Mouse (Mus musculus): ENCODE results near the gene Taar8a. TPM values are rescaled to one million over a fixed set of nuclear protein-coding genes. Genes with fewer than 3 reads are reported as not detected.
"Not testable (repeated sequence)": the region's sequence is repeated elsewhere in the genome, so short reads cannot be mapped to it uniquely, and the experiment has no call there.

The Taar8a gene
- polyA plus RNA-seq (2014; fragmentation: Nextera tagmentation; extraction: Ambion mirVana), result not detected in 2 replicates

DNA sequence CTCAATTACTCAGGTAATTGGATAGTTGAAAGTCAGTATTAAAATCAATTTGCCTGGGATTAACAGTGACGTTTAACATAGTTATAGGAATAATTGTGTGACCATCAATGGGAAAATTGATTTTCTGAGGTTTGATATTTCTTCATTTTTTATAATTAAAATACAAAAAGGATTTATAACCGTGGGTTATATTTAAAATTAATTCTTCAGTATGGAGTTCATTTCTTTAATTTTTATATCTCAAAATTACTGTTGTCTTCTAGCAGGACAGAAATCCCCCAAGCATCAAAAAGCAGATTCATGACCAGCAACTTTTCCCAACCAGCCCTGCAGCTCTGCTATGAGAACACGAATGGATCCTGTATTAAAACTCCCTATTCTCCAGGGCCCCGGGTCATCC lies at the start of gene Taar8a:
Taar8a (plus strand) TSS at position 301 of the 400 bp plus-strand sequence.
- not testable (repeated sequence) for H3K4me3 ChIP-seq (ENCODE audit: low read depth, low read length); H3K9ac ChIP-seq (ENCODE audit: low read length); H3K9me3 ChIP-seq (ENCODE audit: control insufficient read depth, low read length)

DNA sequence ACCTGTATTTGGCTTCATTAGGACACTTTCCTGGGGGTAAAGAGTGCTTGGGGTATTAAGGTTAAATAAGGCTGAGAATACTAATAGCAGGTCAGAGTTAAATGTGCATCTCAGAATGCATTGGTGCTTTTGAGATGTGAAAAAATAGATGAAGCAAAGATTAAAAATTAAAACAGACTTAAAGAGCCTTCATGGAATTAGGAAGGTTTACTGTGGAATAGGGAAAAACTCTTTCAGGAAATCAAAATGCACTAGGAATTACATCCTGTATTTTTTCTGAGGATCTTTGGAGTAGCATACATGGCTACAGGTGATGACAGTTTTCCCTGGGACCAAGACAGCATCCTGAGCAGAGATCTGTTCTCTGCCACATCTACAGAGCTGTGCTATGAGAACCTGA lies 49.4 kb upstream of the Taar8a start, which contains the start of gene Taar7d:
Taar7d (plus strand) TSS at position 301 of the 400 bp plus-strand sequence.
- Histone ChIP-seq H3K9ac (ENCODE audit: low read length) (no peak within 1 kb of the TSS), H3K4me2 (no peak within 1 kb of the TSS), H3K36me3 (ENCODE audit: control insufficient read depth, insufficient read depth, low read length) (no peaks in the 10 kb centered on the region), H3K27ac (ENCODE audit: low read depth, low read length) (no peak within 1 kb of the TSS), H3K27me3 (ENCODE audit: control insufficient read depth, insufficient read depth, low read length) (no peaks in the 10 kb centered on the region), H3K4me1 (ENCODE audit: control insufficient read depth, insufficient read depth, low read length) (no peaks in the 10 kb centered on the region), H3K4me3 (ENCODE audit: low read depth, low read length) (no peak within 1 kb of the TSS), H3K9me3 (ENCODE audit: control insufficient read depth, low read length) (no peaks in the 10 kb centered on the region)
- no peak for ATAC-seq (ENCODE audit: low FRiP score)
- DNase-seq (ENCODE audit: low spot score, missing footprints), result no peak

More for the DNA sequence above, at the start of gene Taar8a:
- H3K4me2 ChIP-seq; H3K27ac ChIP-seq (ENCODE audit: low read depth, low read length); DNase-seq (ENCODE audit: low spot score, missing footprints); H3K4me1 ChIP-seq (ENCODE audit: control insufficient read depth, insufficient read depth, low read length); ATAC-seq (ENCODE audit: low FRiP score); H3K36me3 ChIP-seq (ENCODE audit: control insufficient read depth, insufficient read depth, low read length); H3K27me3 ChIP-seq (ENCODE audit: control insufficient read depth, insufficient read depth, low read length): not testable (repeated sequence)
- WGBS, result 84% methylated on average over 2 of the region's 4 CpGs

DNA sequence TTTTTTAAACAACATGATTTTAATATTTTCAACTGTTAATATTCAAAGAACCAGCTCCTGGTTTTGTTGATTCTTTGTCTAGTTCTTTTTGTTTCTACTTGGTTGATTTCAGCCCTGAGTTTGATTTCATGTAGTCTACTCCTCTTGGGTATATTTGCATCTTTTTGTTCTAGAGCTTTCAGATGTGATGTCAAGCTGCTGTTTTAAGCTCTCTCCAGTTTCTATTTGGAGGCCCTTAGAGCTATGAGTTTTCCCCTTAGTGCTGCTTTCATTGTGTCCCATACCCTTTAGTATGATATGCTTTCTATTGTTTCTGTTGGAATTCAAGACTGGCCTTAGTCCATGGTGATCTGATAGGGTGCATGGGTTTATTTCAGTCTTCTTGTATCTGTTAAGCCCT lies 45.0 kb upstream of the Taar8a start:
- ATAC-seq (ENCODE audit: low FRiP score), result no peak
- Histone ChIP-seq H3K4me2 (no peak overlapping the region), H3K4me3 (ENCODE audit: low read depth, low read length) (no peak overlapping the region), H3K9ac (ENCODE audit: low read length) (no peak overlapping the region), H3K9me3 (ENCODE audit: control insufficient read depth, low read length) (no peaks in the 10 kb centered on the region), H3K27ac (ENCODE audit: low read depth, low read length) (no peak overlapping the region), H3K36me3 (ENCODE audit: control insufficient read depth, insufficient read depth, low read length) (no peaks in the 10 kb centered on the region), H3K4me1 (ENCODE audit: control insufficient read depth, insufficient read depth, low read length) (no peaks in the 10 kb centered on the region), H3K27me3 (ENCODE audit: control insufficient read depth, insufficient read depth, low read length) (no peaks in the 10 kb centered on the region)
- DNase-seq (ENCODE audit: low spot score, missing footprints), result no peak

DNA sequence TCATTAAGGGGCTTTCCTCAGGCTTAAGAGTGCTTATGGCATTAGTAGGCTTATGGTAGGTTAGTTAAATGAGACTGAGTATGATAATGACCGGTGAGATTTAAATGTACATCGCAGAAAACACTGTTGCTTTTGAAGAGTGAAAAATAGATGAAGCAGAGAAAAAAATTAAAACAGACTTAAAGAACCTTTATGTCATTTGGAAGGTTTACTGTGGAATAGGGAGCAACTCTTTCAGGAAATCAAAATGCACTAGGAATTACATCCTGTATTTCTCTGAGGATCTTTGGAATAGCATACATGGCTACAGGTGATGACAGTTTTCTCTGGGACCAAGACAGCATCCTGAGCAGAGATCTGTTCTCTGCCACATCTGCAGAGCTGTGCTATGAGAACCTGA lies 39.0 kb upstream of the Taar8a start, which contains the start of gene Taar7e:
Taar7e (plus strand) TSS at position 301 of the 400 bp plus-strand sequence.
- H3K27ac ChIP-seq (ENCODE audit: low read depth, low read length), result no peak within 1 kb of the TSS

DNA sequence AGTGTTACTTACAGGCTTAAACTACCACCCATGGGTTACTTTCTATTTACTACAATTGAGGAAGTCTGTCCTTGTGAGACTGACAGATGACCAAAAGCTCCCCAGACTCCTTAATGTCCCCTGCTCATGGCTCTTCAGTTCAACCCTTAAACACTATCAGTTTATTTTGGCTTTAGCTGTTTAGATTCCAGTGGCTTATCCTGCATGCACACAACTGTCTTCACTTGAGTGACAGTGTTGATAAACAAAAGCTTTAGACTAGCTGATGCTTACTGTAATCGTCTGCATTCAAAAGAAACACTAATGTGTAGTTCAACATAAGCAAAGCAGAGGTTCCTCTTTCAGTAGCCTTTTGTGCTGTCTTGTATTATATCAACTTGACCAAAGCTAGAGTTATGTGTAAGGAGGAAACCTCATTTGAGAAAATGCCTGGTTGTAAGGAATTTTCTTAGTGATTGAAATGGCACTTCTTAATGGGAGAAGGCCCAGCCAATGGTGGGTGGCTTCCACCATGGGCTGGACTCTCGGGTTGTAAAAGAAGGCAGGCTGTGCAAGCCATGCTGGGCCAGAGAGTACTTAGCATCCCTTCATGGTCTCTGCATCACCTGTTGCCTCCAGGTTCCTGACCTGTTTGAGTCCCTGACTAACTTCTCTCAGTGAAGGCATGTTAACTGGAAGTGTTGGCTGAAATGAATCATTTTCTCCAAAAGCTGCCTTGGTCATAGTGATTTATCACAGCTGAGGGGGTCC lies 36.0 kb upstream of the Taar8a start:
- ATAC-seq (ENCODE audit: low FRiP score) (no peak), DNase-seq (ENCODE audit: low spot score, missing footprints) (no peak)
- H3K9me3 ChIP-seq (ENCODE audit: control insufficient read depth, low read length), result no peaks in the 10 kb centered on the region
- no peaks in the 10 kb centered on the region for H3K27me3 ChIP-seq (ENCODE audit: control insufficient read depth, insufficient read depth, low read length)
- H3K4me2 ChIP-seq, result no peak overlapping the region
- WGBS, result 78% methylated on average over 2 of the region's 2 CpGs
- no peak overlapping the region for H3K4me3 ChIP-seq (ENCODE audit: low read depth, low read length)
- H3K9ac ChIP-seq (ENCODE audit: low read length), result no peak overlapping the region
- H3K27ac ChIP-seq (ENCODE audit: low read depth, low read length), result no peak overlapping the region
- H3K36me3 ChIP-seq (ENCODE audit: control insufficient read depth, insufficient read depth, low read length), result no peaks in the 10 kb centered on the region
- H3K4me1 ChIP-seq (ENCODE audit: control insufficient read depth, insufficient read depth, low read length), result no peaks in the 10 kb centered on the region

More for the DNA sequence above, 39.0 kb upstream of the Taar8a start, which contains the start of gene Taar7e:
- Histone ChIP-seq H3K4me3 (ENCODE audit: low read depth, low read length) (no peak within 1 kb of the TSS), H3K9ac (ENCODE audit: low read length) (no peak within 1 kb of the TSS), H3K4me1 (ENCODE audit: control insufficient read depth, insufficient read depth, low read length) (no peaks in the 10 kb centered on the region), H3K4me2 (no peak within 1 kb of the TSS), H3K27me3 (ENCODE audit: control insufficient read depth, insufficient read depth, low read length) (no peaks in the 10 kb centered on the region), H3K9me3 (ENCODE audit: control insufficient read depth, low read length) (no peaks in the 10 kb centered on the region), H3K36me3 (ENCODE audit: control insufficient read depth, insufficient read depth, low read length) (no peaks in the 10 kb centered on the region)
- WGBS, result 90% methylated on average over 2 of the region's 2 CpGs
- DNase-seq (ENCODE audit: low spot score, missing footprints) (no peak), ATAC-seq (ENCODE audit: low FRiP score) (no peak)

DNA sequence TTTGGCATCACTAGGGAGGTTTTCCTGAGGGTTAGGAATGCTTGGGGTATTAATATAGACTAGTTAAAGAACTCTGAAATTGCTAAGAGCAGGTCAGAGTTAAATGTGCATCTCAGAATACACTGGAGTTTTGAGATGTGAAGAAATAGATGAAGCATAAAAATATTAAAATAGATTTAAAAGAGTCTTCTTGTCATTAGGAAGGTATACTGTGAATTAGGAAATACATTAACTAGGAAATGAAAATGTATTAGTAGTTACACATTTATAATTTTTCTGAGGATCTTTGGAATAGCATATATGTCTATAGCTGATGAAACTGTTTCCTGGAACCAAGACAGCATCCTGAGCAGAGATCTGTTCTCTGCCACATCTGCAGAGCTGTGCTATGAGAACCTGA lies 27.1 kb upstream of the Taar8a start, which contains the start of gene Taar7f:
Taar7f (plus strand) TSS at position 301 of the 400 bp plus-strand sequence.
- H3K4me3 ChIP-seq (ENCODE audit: low read depth, low read length), result no peak within 1 kb of the TSS
- H3K9me3 ChIP-seq (ENCODE audit: control insufficient read depth, low read length), result no peaks in the 10 kb centered on the region
- H3K27me3 ChIP-seq (ENCODE audit: control insufficient read depth, insufficient read depth, low read length), result no peaks in the 10 kb centered on the region
- H3K27ac ChIP-seq (ENCODE audit: low read depth, low read length), result no peak within 1 kb of the TSS
- ATAC-seq (ENCODE audit: low FRiP score), result no peak
- H3K4me2 ChIP-seq, result no peak within 1 kb of the TSS
- no peak within 1 kb of the TSS for H3K9ac ChIP-seq (ENCODE audit: low read length)
- H3K36me3 ChIP-seq (ENCODE audit: control insufficient read depth, insufficient read depth, low read length), result no peaks in the 10 kb centered on the region
- DNase-seq (ENCODE audit: low spot score, missing footprints), result no peak
- no peaks in the 10 kb centered on the region for H3K4me1 ChIP-seq (ENCODE audit: control insufficient read depth, insufficient read depth, low read length)

DNA sequence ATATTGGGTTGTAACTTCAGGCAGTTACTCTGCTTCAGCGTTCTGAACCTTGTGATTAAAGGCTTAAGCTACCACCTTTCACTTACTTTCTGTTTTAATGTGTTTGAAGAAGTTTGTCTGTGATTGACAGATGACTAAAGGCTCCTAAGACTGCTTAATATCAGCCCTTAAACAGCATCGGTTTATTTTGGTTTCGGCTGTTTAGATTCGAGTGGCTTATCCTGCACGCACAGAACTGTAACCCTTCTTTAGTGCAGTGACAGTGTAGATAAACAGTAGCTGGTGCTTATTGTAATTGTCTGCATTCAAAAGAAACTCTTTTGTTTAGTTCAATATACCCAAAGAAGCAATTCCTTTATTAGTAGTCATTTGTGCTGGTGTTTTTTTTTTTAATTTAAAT lies 24.3 kb upstream of the Taar8a start:
- DNase-seq (ENCODE audit: low spot score, missing footprints), result no peak
- Histone ChIP-seq H3K4me1 (ENCODE audit: control insufficient read depth, insufficient read depth, low read length) (no peaks in the 10 kb centered on the region), H3K27ac (ENCODE audit: low read depth, low read length) (no peak overlapping the region), H3K4me3 (ENCODE audit: low read depth, low read length) (no peak overlapping the region), H3K9me3 (ENCODE audit: control insufficient read depth, low read length) (no peaks in the 10 kb centered on the region), H3K36me3 (ENCODE audit: control insufficient read depth, insufficient read depth, low read length) (no peaks in the 10 kb centered on the region), H3K4me2 (no peak overlapping the region), H3K9ac (ENCODE audit: low read length) (no peak overlapping the region), H3K27me3 (ENCODE audit: control insufficient read depth, insufficient read depth, low read length) (no peaks in the 10 kb centered on the region)
- no peak for ATAC-seq (ENCODE audit: low FRiP score)
- WGBS, result 83% methylated on average over 5 of the region's 5 CpGs

DNA sequence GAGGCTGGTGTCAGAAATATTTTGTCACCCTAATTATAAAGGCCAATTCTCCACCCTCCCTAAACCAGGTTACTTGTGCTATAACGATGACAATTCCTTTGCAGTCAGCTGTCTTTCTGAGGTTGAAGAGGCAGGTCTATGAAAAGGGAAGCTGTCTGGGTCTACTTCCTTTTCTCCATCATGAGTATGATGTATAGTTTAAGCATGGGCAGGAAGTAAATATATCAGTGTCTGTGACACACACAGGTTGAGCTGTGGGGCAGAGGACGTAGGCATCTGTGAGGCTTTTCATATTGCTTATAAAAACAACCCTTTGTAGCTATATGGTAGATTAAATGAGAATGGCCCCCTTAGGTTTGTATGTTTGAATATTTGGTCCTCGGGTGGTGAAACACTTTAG lies 17.3 kb upstream of the Taar8a start:
- ATAC-seq (ENCODE audit: low FRiP score), result no peak
- Histone ChIP-seq H3K4me3 (ENCODE audit: low read depth, low read length) (no peak overlapping the region), H3K27me3 (ENCODE audit: control insufficient read depth, insufficient read depth, low read length) (no peaks in the 10 kb centered on the region), H3K9me3 (ENCODE audit: control insufficient read depth, low read length) (no peaks in the 10 kb centered on the region), H3K4me2 (no peak overlapping the region), H3K4me1 (ENCODE audit: control insufficient read depth, insufficient read depth, low read length) (no peaks in the 10 kb centered on the region), H3K27ac (ENCODE audit: low read depth, low read length) (no peak overlapping the region), H3K36me3 (ENCODE audit: control insufficient read depth, insufficient read depth, low read length) (no peaks in the 10 kb centered on the region), H3K9ac (ENCODE audit: low read length) (no peak overlapping the region)
- WGBS, result 91% methylated on average over 3 of the region's 3 CpGs
- no peak for DNase-seq (ENCODE audit: low spot score, missing footprints)

DNA sequence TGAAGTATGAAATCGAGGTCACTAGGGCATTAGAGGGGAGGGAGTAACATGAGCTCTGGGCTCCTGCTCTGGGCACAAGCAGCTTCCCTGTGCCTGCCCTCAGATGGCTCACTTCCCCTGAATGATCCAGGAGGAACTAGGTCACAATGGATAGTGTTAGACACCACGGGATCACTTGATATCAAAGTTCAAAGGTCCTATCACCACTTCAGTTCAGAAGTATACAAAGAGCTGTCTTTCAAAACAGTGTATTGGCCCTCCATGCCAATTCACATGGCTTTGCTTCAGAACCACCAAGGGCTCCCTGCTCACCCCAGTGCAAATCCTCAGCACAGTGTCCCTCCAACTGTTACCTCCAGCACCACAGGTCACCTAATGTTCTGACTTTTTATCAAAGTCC lies 1.5 kb upstream of the Taar8a start:
- not testable (repeated sequence) for DNase-seq (ENCODE audit: low spot score, missing footprints); H3K9me3 ChIP-seq (ENCODE audit: control insufficient read depth, low read length)
- WGBS, result 54% methylated on average over 2 of the region's 2 CpGs

More for the DNA sequence above, 1.5 kb upstream of the Taar8a start:
- not testable (repeated sequence) for H3K36me3 ChIP-seq (ENCODE audit: control insufficient read depth, insufficient read depth, low read length); ATAC-seq (ENCODE audit: low FRiP score); H3K27ac ChIP-seq (ENCODE audit: low read depth, low read length); H3K27me3 ChIP-seq (ENCODE audit: control insufficient read depth, insufficient read depth, low read length); H3K4me1 ChIP-seq (ENCODE audit: control insufficient read depth, insufficient read depth, low read length); H3K4me3 ChIP-seq (ENCODE audit: low read depth, low read length); H3K9ac ChIP-seq (ENCODE audit: low read length); H3K4me2 ChIP-seq
